Mouse (Mus musculus): ENCODE measurements around the gene Mief1. TPM values are rescaled to one million over a fixed set of nuclear protein-coding genes. Genes with fewer than 3 reads are reported as not detected.
A peak's percentile ranks its signal among the peaks of the same experiment; 100 is the strongest.

Mief1 gene
- total RNA-seq, 2 experiments from 2014 or later: 31.0 to 32.2 TPM

DNA sequence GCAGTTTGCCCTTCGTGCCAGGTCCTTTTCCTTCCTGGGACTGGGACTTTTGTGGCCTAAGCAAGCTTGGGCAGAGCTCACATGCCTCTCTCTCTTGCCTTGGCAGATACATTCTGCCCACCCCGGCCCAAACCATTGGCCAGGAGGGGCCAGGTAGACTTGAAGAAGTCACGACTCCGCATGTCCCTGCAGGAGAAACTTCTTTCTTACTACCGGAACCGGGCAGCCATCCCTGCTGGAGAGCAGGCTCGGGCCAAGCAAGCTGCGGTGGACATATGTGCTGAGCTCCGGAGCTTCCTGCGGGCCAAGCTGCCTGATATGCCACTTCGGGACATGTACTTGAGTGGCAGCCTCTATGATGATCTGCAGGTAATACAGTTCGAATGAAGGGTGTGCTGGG, 14.3 kb downstream of the Mief1 start:
- Histone ChIP-seq H3K27ac (no peak overlapping the region), H3K4me3 (no peak overlapping the region)
- no peak for DNase-seq (ENCODE audit: low spot score in 2 of 2)
- TF ChIP-seq CTCF (conservative IDR thresholded peaks at IDR 0.05): no peak

DNA sequence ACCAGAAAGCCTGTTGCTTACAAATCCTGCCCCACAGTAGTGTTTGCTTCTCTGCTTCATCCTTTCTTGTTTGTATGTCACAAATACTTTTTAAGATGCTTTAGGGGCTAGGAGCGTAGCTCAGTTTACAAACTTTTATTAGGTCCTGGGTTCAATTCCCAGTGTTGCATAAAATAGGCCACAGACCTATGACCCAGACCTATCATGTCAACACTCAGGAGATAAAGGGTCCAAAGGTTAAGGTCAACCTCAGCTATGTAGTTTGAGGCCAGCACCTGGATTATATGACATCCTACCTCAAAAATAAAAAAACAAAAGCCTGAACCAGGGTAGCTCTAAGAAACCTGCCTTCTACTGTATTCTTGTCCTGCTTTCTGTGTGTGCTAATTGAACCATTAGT, 14.8 kb downstream of the Mief1 start:
- Histone ChIP-seq H3K27ac (no peak overlapping the region), H3K4me3 (no peak overlapping the region)
- no peak for DNase-seq (ENCODE audit: low spot score in 2 of 2)
- TF ChIP-seq CTCF (conservative IDR thresholded peaks at IDR 0.05): no peak

DNA sequence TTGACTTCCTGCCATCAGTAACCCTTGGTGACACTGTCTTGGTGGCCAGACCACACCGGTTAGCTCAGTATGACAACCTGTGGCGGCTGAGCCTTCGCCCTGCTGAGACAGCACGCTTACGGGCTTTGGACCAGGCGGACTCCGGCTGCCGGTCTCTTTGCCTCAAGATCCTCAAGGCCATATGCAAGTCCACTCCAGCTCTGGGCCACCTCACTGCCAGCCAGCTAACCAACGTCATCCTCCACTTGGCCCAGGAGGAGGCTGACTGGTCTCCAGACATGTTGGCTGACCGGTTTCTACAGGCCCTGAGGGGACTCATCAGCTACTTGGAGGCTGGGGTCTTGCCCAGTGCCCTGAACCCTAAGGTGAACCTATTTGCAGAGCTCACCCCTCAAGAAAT, 15.9 kb downstream of the Mief1 start:
- Histone ChIP-seq H3K4me3 (no peak overlapping the region), H3K27ac (no peak overlapping the region)
- DNase-seq (ENCODE audit: low spot score in 2 of 2): no peak
- no peak for TF ChIP-seq CTCF (conservative IDR thresholded peaks at IDR 0.05)

DNA sequence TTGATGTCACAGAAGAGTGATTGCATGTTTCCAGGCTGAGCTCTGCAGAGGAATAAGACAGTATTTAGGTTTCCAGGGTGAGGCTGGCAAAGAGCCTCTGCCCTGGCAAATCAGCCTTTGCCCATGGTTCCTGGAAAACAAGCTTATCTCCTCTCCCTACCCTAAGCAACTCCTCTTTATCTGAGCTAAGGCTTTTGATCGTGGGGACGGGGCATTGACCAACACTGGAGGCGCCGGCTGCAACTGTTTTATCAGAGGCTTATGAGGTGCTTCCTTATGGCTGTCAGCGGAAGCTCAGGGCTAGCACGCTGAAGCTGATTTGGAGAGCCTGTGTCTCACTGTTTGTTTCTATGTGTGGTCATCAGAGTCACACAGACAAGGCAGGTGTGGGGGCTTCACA, 16.8 kb downstream of the Mief1 start:
- H3K27ac ChIP-seq: peak overlapping the region; percentile 55; the same call in 1 of the 2 replicates
- no peak overlapping the region for H3K4me3 ChIP-seq
- no peak for TF ChIP-seq CTCF (conservative IDR thresholded peaks at IDR 0.05)
- DNase-seq (ENCODE audit: low spot score in 2 of 2): no peak

DNA sequence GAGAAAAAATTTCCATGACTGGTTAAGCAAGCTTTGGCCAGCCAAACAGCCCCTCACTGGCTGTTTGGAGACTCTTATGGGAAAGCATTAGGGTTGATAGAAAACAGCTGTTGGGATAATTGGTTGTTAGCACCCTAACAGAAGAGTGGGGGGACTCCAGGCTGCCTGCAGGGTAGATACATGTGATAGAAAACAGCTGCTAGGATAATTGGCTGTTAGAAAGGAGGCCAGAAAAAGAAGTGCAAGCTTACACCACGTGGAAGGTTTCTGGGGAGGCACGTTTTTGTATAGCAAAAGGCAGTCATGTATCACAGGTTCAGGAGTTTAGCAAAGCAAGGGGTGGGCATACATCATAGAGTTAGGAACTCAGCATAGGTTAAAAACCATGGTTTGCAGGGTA, 19.7 kb downstream of the Mief1 start:
- Histone ChIP-seq H3K27ac (peak overlapping the region; percentile 100; the same call in 1 of the 2 replicates), H3K4me3 (no peak overlapping the region)
- no peak for DNase-seq (ENCODE audit: low spot score in 2 of 2)
- TF ChIP-seq CTCF (conservative IDR thresholded peaks at IDR 0.05): no peak

GRCm38 (mm10) chr15:80254207-80254606, 20.4 kb downstream of the Mief1 start:
- TF ChIP-seq CTCF (conservative IDR thresholded peaks at IDR 0.05): no peak
- Histone ChIP-seq H3K27ac (peak overlapping the region; percentile 100), H3K4me3 (peak overlapping the region; percentile 80)
- DNase-seq (ENCODE audit: low spot score in 2 of 2): no peak

DNA sequence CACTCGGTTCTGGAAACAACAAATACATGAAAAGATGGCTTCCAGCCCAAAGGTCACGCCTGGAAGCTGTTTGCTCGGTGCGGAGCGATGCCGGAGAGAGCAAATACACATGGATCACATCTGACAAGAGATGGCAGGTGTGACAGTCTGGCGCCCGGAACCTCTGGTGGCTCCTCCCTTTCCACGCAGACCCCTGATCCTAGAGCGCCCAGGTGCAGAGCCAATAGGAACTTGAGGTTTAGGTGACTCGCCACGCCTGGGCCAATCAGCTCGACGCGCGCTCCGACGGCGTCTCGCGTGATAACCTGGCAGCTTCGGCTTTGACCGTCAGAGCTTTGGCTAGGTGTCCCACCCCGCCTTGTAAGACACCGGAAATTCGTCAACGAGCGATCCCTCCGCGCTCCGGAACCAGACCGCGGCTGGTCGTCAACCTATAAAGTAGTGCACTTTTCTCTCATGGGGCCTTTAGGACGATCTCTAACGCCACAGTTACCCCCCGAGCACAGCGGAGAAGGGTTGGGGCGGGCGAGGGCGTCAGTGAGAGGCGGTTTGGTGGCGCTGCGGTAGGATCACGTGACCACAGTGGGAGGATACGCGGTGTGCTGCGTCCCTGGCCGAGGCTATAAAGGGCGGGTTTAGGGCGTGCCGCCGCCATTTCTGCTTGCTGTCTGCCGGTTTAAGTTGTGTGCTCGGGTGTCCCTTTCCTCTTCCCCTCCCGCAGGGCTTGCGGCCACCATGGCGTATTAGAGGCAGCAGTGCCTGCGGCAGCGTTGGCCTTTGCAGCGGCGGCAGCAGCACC, 21.2 kb downstream of the Mief1 start, which contains the start of gene Atf4:
TSS of gene Atf4 (plus strand) at position 338 of the 799 bp plus-strand sequence.
- Histone ChIP-seq H3K4me3 (peak within 1 kb of the TSS; percentile 80), H3K27ac (peak within 1 kb of the TSS; percentile 100)
- TF ChIP-seq CTCF (conservative IDR thresholded peaks at IDR 0.05): no peak
- DNase-seq (ENCODE audit: low spot score in 2 of 2): peak; percentile 99

DNA sequence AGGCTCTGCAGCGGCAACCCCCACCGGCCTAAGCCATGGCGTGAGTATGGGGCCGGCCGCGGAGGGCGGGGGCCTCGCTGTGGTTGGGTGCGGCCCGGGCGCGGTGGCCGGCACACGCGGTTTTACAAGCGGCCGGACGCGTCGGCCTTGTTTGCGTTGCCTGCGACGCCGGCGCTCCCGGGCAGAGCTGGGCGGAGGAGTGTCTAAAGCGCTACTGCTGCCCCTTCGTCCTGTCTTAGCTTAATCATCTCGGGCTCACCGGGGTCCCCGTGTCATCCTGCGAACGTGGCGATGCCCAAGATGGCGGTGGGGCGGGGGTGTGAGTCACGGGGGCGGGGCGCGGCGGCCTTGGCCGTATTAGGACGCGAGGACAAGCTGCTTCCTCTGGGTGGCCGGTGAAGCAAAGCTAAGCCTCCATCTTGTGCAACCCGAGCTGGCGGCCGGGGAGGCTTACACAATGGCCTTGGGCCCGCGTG, 21.9 kb downstream of the Mief1 start:
- TF ChIP-seq CTCF (conservative IDR thresholded peaks at IDR 0.05): no peak; the same call in 1 of the 2 replicates
- Histone ChIP-seq H3K27ac (peak overlapping the region; percentile 100), H3K4me3 (peak overlapping the region; percentile 80)
- DNase-seq (ENCODE audit: low spot score in 2 of 2): peak in 1 of 2 experiments; percentile 56

GRCm38 (mm10) chr15:80256242-80256641, 22.4 kb downstream of the Mief1 start:
- H3K27ac ChIP-seq: peak overlapping the region; percentile 100
- no peak for TF ChIP-seq CTCF (conservative IDR thresholded peaks at IDR 0.05)
- peak overlapping the region; percentile 80 for H3K4me3 ChIP-seq
- DNase-seq (ENCODE audit: low spot score in 2 of 2): no peak

DNA sequence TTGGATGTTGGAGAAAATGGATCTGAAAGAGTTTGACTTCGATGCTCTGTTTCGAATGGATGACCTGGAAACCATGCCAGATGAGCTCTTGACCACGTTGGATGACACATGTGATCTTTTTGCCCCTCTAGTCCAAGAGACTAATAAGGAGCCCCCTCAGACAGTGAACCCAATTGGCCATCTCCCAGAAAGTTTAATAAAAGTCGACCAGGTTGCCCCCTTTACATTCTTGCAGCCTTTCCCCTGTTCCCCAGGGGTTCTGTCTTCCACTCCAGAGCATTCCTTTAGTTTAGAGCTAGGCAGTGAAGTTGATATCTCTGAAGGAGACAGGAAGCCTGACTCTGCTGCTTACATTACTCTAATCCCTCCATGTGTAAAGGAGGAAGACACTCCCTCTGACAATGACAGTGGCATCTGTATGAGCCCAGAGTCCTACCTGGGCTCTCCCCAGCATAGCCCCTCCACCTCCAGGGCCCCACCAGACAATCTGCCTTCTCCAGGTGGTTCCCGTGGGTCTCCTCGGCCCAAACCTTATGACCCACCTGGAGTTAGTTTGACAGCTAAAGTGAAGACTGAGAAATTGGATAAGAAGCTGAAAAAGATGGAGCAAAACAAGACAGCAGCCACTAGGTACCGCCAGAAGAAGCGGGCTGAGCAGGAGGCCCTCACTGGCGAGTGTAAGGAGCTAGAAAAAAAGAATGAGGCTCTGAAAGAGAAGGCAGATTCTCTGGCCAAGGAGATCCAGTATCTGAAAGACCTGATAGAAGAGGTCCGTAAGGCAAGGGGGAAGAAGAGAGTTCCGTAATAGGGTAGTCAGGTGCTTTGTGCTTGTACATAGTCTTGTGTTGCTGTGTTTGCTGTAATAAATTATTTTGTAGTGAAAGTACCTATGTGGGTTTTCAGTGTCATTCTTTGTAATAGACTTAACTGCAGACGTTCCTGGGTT, 23.1 kb downstream of the Mief1 start:
- H3K27ac ChIP-seq: peak overlapping the region; percentile 100
- DNase-seq (ENCODE audit: low spot score in 2 of 2): no peak
- peak overlapping the region; percentile 80 for H3K4me3 ChIP-seq
- TF ChIP-seq CTCF (conservative IDR thresholded peaks at IDR 0.05): no peak

GRCm38 (mm10) chr15:80257602-80258239, 23.9 kb downstream of the Mief1 start:
- no peak for TF ChIP-seq CTCF (conservative IDR thresholded peaks at IDR 0.05)
- no peak for DNase-seq (ENCODE audit: low spot score in 2 of 2)
- Histone ChIP-seq H3K27ac (peak overlapping the region; percentile 100), H3K4me3 (peak overlapping the region; percentile 80)

Data from layer of hippocampus, adult 2 months (tissue).